Mouse (Mus musculus): ENCODE measurements around the gene Hist1h2bb.
"Not testable (repeated sequence)": the region's sequence is repeated elsewhere in the genome, so short reads cannot be mapped to it uniquely, and the experiment has no call there.

Gene Hist1h2bb

GRCm38 (mm10) chr13:23764324-23765171, 18.0 kb downstream of the Hist1h2bb start:
- DNase-seq (ENCODE audit: low spot score in 2 of 2) = no peak

GRCm38 (mm10) chr13:23765172-23765513, 18.6 kb downstream of the Hist1h2bb start:
- no peak for DNase-seq (ENCODE audit: low spot score in 2 of 2)

- no peak for DNase-seq (ENCODE audit: low spot score in 2 of 2)
Observed at GRCm38 (mm10) chr13:23766772-23767171, 20.2 kb downstream of the Hist1h2bb start.

- DNase-seq (ENCODE audit: low spot score in 2 of 2) = no peak
Observed at GRCm38 (mm10) chr13:23768834-23769397, 22.4 kb downstream of the Hist1h2bb start.

- not testable (repeated sequence) for DNase-seq (ENCODE audit: low spot score in 2 of 2)
Observed at GRCm38 (mm10) chr13:23769613-23770012, 23.1 kb downstream of the Hist1h2bb start, which contains the start of gene Trim38. Trim38 (plus strand) TSS chr13:23769913.

GRCm38 (mm10) chr13:23772561-23773313, 26.2 kb downstream of the Hist1h2bb start:
- DNase-seq (ENCODE audit: low spot score in 2 of 2) = peak; percentile 44 to 53

GRCm38 (mm10) chr13:23778339-23778738, 31.8 kb downstream of the Hist1h2bb start:
- DNase-seq (ENCODE audit: low spot score in 2 of 2) = no peak

GRCm38 (mm10) chr13:23779025-23779424, 32.5 kb downstream of the Hist1h2bb start:
- DNase-seq (ENCODE audit: low spot score in 2 of 2) = no peak

GRCm38 (mm10) chr13:23792520-23792919, 46.0 kb downstream of the Hist1h2bb start:
- DNase-seq (ENCODE audit: low spot score in 2 of 2) = peak; percentile 20 to 60
